Mouse (Mus musculus) lung, postnatal 25 days (tissue): ENCODE results near the gene Pnmt.

ENCODE experiments used
- DNase-seq: peaks from one replicate; pipeline ENCODE4 v3.0.0; 2022; ENCODE audit warnings: low spot score

Gene Pnmt

GRCm38 (mm10) chr11:98385638-98386585 is at the start of gene Pnmt:
Gene Pnmt (plus strand): TSS chr11:98386450.
- no peak for DNase-seq

- DNase-seq = no peak
These were observed 47.7 kb upstream of the Pnmt start for GRCm38 (mm10) chr11:98338507-98338961.

- no peak for DNase-seq
These were observed 47.2 kb upstream of the Pnmt start for GRCm38 (mm10) chr11:98339071-98339501.

GRCm38 (mm10) chr11:98339679-98340287 is 46.5 kb upstream of the Pnmt start:
- DNase-seq = no peak

- no peak for DNase-seq
These were observed 45.7 kb upstream of the Pnmt start for GRCm38 (mm10) chr11:98340597-98340996.

- no peak for DNase-seq
These were observed 45.1 kb upstream of the Pnmt start for GRCm38 (mm10) chr11:98341174-98341573.

- DNase-seq = peak; percentile 91
These were observed 44.0 kb upstream of the Pnmt start for GRCm38 (mm10) chr11:98342000-98342945.

- peak; percentile 76 for DNase-seq
These were observed 41.0 kb upstream of the Pnmt start for GRCm38 (mm10) chr11:98345253-98345652.

- DNase-seq = no peak
These were observed 40.1 kb upstream of the Pnmt start for GRCm38 (mm10) chr11:98346168-98346567.

GRCm38 (mm10) chr11:98347385-98348082 is 38.7 kb upstream of the Pnmt start:
- DNase-seq = peak; percentile 63

- DNase-seq = peak; percentile 63
These were observed 37.9 kb upstream of the Pnmt start, which contains the start of gene Ppp1r1b for GRCm38 (mm10) chr11:98348083-98348961. Gene Ppp1r1b (plus strand): TSS chr11:98348404.

GRCm38 (mm10) chr11:98349308-98349707 is 36.9 kb upstream of the Pnmt start:
- DNase-seq = no peak

GRCm38 (mm10) chr11:98352272-98352990 is 33.8 kb upstream of the Pnmt start:
- DNase-seq = peak; percentile 55

- DNase-seq = peak; percentile 78
These were observed 32.5 kb upstream of the Pnmt start for GRCm38 (mm10) chr11:98353651-98354211.

GRCm38 (mm10) chr11:98354445-98354844 is 31.8 kb upstream of the Pnmt start:
- no peak for DNase-seq

GRCm38 (mm10) chr11:98355732-98356299 is 30.4 kb upstream of the Pnmt start:
- DNase-seq = peak; percentile 72

GRCm38 (mm10) chr11:98356625-98357394 is 29.4 kb upstream of the Pnmt start:
- no peak for DNase-seq
